Mouse (Mus musculus) kidney, postnatal 4 days (tissue): Measurements from ENCODE around the gene Vash2.
"Not testable (repeated sequence)": the region's sequence is repeated elsewhere in the genome, so short reads cannot be mapped to it uniquely, and the experiment has no call there.

Experiments used
- DNase-seq, 2 experiments: peaks; one replicate each; pipeline ENCODE4 v3.0.0; 2021; ENCODE audit warnings: mixed read lengths in 2 of 2

The Vash2 gene

GRCm38 (mm10) chr1:190979100-190979563, at the start of gene Vash2:
Gene Vash2, minus strand, starts transcription at chr1:190979296.
- peak; percentile 90 to 94 for DNase-seq

DNA sequence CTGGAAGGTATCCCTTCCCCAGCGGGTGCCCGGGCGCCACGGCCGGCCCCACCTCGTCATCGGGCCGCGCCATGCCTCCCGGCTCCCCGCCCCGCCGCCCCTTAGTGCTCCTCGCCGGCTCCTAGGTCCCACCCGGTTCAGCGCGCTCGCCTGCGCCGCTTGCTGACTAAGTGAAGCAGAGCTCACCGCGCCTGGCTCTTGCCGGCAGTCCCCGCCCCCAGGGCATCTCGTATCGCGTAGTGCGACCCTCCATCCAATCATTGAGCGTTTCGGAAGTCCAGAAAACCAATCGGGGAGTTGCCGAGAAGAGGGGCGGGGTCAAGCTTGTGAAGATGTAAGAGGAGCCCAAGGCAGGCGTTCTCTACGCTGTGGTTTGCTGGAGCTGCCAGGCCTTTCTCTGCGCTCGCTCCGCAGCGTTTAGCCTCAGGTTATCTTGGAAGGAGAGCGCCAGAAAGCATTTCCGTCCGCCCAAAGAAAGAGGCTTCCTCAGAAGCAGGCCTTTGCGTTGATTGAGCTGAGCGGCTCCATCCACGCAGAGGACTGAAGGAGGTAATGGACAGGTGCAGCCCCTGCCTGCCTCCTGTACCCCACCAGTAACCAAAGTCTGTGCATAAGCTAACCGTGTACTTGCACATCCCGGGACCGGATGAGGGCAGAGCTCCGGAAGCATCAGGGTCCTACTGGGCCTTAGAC, 47.1 kb upstream of the Vash2 start, which contains the start of gene Flvcr1:
Gene Flvcr1 (minus strand): TSS at position 138 of the 693 bp plus-strand sequence.
- DNase-seq = peak; percentile 99 to 100

DNA sequence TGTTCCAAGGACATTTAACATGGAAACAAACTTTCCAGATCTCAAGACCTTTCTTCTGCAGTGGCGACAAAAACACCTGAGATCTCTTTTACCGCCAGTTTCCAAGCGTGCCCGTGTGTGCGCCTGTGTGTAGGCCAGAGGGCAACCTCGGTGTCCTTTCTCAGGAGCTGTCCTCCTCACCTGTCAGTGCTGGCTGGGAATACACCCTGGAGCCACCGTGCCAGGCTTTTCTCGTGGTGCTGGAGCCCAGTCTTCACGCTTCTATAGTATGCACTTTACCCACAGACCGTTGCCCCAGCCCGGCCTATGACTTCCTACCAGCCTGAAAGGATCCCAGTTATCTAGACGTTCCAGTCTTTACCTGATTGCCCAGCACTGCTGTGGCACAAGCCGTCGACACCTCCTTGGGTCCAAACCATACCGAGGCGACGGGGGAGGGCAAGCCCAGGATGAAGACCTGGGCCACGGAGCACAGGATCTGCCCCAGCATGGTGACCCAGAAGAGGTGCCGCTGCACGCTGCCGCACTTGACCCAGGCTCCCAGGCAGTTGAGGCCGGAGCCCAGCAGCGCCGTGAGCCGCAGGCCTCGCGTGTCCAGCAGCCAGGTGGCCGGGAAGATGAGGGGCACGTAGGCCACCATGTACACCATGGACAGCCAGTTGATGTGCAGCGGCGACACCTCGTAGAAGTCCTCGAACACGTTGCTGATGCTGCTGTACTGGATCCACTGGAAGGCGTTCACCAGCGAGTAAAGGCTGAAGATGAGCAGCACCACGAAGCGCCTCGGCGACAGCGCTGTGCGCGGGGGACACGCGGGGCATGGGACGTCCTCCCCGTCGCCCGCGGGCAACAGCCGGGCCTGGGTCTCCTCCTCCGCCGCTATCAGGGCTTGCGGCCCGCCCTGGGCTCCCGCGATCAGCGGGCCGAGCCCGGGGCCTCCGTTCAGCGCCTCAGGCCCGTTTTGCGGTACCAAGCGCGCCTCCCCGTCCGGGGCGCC, 46.2 kb upstream of the Vash2 start:
- peak in 1 of 2 experiments; percentile 8 for DNase-seq

DNA sequence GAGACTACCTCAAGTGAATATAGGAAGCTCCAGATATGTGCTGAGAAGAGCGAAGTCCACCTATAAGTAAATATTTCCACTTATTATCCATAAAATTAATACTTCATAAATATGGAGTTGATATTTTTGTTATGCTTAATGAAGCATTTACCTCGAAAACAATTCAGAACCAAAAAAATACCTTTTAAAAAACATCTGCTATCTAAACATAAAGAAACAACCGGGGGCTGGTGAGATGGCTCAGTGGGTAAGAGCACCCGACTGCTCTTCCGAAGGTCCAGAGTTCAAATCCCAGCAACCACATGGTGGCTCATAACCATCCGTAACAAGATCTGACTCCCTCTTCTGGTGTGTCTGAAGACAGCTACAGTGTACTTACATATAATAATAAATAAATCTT, 44.7 kb upstream of the Vash2 start:
- DNase-seq = not testable (repeated sequence)

DNA sequence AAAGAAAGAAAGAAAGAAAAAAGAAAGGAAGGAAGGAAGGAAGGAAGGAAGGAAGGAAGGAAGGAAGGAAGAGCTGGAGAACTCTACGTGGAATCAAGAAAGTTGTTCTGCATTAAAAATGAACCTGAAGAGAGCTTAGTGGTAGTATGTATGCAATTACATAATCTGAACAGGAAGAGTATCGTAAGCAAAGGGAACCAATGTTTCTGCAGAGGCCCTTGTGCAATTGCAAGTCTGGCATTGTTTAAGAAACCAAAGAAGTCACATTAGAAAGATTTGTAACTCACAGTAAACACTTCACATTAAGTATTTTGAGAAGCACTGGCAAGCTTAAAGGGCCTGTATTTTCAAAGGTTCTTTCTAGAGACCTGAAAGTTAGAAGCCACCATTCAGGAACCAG, 44.0 kb upstream of the Vash2 start:
- no peak for DNase-seq

DNA sequence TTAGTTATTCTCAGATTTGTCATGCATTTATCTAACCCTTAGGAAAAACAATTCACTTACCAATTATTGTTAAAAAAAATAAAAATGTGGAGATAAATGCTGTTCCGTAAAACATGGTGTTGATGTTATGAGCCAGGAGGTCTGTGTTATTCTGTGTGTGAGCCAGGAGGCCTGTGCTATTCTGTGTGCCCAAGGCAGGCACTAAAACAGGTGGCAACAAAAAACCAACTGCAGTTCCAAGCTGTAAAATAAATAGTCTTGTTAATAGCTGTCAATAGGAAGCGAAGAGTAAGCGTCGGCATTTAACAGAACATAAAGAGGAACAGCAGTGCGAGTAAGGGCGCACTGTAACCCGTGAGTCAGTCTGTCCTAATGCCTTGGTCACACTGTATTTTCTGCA, 41.9 kb upstream of the Vash2 start:
- DNase-seq = no peak

DNA sequence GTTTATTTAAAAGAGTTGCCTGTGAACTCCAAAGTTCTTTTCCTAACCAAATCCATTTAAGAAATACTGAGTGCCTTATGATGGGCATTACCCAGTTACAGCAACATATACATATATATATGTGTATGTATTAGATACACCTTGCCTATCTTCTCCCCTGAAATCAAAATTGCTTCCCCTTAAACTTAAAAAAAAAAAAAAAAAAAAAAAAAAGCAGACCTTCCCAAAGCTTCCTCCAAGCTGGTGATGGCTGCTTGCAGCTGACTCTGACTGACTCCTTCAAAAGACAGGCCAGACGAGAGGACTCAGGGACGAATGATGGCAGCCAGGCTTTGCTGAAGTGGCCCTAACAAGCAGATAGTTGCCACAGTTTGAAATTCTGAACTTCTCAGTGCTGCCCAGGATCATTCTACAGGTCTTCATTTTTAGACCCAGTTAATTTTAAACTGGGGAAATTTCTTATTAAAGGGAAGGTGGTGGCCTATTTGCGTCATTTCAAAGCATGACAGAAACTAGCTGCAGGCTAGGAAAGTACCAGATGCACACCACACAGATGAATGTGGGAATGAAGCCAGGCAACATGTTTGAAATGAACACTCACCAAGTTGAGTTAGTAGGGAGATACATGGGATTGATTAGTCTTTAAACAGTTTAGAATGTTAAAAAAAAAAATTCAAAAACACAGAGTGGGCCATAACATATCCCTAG, 41.3 kb upstream of the Vash2 start:
- no peak for DNase-seq

DNA sequence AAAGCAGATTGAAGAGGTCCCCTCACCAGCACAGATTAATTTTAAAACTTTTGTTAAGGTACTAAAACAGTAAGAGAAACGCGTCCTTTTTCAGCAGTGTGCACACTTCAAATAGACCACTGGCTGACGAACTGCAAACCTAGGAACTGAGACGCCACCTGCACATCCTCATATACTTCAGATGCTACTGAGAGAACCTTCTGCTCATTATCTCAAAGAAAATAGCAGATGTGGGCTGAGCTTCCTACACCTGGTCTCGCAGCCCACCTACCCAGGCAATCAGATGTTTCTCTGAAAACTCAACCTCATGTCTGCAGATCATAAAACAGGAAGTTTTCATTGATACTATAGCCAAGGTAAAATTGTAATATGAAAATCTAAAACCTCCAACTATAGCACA, 40.7 kb upstream of the Vash2 start:
- DNase-seq = no peak

DNA sequence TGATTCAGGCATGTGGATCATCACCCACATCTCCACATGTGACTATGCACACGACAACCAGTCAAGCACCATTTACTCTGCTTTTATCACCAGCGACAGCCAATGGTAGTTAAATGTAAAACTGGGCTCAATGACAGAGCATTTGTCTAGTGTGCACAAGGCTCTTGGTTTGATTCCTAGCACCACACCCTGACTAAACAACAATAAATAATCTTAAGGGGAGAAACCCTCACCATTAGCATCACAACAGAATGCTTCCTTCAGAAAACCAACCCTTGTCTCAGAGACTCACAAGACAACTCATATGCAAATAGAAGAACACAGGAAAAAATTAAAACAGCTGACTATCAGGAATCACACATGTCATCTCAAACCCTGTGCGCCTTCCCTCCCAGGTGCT, 35.2 kb upstream of the Vash2 start:
- DNase-seq = no peak

- peak in 1 of 2 experiments; percentile 22 for DNase-seq
Measured at GRCm38 (mm10) chr1:191008707-191009106, 29.6 kb upstream of the Vash2 start.

GRCm38 (mm10) chr1:191002201-191002600, 23.1 kb upstream of the Vash2 start:
- DNase-seq = peak; percentile 63 to 66

DNA sequence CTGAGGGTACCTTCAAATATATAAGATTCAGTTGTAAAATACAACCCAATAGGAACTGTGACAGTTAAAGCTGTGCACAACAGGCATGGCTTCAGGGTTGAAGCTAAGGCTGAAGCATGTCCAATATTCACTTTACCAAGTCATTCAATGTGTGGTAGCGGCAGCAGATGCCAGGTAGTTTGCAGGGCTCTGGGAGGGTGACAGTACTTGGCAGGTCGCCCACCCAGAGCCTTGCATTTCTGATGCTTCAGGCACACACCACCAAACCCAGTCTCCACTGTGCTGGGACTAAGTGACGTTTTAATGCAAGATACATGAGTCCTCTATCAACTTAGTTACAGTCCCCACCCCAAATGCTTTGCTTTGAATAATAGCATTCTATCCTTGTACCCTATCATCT, 21.6 kb upstream of the Vash2 start:
- no peak for DNase-seq

DNA sequence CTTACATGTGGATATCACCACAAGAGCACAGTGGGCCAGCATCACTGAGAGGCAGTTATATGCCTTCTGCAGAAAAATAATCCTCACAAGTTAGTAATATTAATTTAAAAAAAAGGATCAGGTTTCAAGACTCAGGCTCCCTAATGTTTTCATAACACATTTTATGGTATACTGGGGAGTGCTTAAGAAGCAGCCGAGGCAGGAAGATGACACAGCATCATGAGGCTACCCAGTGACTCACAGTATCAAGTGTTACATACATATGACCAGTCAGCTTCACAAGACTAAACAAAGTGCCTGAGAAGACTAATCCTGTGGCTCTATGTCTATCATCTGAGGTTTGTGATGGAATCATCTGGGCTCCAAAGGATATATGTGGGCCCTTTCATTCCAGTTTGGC, 18.9 kb upstream of the Vash2 start:
- DNase-seq = no peak

GRCm38 (mm10) chr1:190996346-190996877, 17.3 kb upstream of the Vash2 start:
- no peak for DNase-seq

DNA sequence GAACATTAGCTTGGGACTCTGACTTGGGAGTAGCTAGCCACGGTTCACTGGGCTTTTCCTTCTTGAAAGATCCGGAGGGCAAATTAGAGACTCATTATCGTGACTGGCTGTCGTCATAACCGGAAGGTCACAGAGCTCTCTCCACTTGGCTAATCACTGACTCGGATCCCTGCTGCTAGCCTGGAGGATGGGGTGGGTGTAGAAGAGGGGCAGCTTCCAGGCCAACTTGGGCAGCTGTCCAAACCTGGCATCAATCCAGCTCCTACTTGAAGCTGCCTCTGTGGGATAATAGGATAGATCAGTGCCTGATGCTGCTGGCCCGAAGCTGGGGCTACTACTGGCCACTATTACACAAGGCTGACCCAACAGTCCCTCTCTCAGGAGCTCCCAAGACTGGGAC, 16.5 kb upstream of the Vash2 start:
- DNase-seq = peak; percentile 84 to 88

DNA sequence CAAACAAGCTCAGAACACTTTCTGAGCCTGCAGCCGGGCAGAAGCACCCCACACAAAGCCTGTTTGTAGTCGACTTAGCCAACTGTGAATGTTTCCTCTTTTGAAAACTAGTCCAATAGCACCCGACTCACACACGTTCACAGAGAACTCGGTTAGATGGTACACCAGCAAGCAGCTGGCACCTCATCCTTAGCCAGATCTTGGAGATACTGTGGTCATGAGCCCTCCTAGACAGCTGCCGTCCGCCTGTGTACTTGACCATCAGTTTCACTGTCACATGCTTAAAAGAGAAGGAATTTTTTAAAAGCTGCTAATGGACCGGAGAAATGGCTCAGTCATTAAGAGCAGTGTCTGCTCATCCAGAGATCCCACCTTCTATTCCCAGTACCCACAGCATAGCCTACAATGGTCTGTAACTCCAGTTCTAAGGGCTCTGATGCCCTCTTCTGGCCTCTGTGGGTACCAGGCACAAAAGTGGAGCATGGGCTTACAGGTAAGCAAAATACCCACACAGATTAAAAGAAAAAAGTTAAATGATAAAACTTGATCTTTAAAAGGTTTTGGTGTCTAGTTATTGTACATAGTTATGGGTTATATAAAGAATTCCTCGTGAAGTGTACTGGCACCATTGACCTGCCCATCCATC, 10.5 kb upstream of the Vash2 start:
- DNase-seq = no peak

DNA sequence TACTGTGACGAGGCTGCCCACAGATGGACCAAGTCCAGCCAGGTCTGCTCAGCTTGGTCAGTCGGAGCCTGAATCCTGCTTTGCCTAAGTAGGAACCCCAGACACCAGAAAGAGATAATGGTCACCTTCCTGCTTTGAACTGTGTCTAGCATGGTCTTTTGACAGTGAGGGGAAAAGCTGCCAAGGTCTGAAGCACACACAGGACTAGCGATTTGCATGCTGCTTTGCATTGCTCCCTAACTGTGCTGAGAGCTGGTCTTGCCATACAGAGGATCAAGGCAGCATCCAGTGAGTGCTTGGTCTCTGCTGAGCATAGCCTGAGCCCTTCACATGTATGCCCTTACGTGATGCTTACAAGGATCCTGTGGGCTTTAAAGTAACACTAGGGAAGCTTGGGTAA, 2.3 kb upstream of the Vash2 start:
- no peak for DNase-seq

- DNase-seq = no peak
Measured at GRCm38 (mm10) chr1:190980470-190980869, 1.4 kb upstream of the Vash2 start.

- DNase-seq = peak; percentile 47 to 70
Measured at GRCm38 (mm10) chr1:190978511-190979073, 504 bp downstream of the Vash2 start.

- DNase-seq = no peak
Measured at GRCm38 (mm10) chr1:190978001-190978400, 1.1 kb downstream of the Vash2 start.

DNA sequence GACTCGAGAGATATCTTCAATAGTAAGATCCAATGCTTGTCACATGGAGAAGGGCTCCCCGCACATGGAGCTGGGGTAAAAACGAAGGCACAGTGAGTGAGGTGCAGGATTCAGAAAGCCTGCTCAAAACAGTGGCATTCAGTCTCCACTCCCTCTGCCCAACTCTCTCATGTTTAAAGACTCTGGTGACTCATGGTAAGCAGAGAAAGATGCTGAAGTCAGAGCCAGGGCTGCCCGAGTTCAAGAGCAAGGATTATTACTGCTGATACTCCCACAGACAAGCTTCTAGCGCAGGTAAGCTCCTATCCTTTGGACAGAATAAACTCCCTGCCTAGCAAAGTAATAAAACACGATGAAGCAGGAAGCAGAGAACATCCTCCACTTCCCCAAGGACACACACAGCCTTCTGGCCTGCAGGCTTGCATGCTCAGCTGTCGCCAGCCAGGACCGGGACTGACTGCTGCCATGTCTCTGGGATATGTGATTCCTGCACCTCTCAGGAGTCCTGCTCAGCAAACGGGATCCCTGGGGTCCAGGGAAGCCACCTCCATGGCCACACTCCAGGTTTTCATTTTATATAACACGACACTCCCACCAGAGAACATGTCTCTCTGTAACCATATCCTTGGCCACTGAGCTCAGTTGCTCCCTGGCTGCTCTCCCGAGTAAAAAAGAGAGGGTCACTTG, 2.1 kb downstream of the Vash2 start:
- DNase-seq = peak in 1 of 2 experiments; percentile 24
